Mouse (Mus musculus) gastrocnemius, postnatal 4 days (tissue): Measurements from ENCODE around the gene Mpp3. TPM values are rescaled to one million over a fixed set of nuclear protein-coding genes. Genes with fewer than 3 reads are reported as not detected.

ENCODE experiments used
- DNase-seq, 2 experiments: peaks; one replicate each; pipeline ENCODE4 v3.0.0; 2021 to 2022; ENCODE audit warnings: low spot score in 2 of 2, mixed read lengths in 2 of 2
- total RNA-seq, 2 experiments: library from RNA; stranded (reverse); gene quantifications; 2 replicates each; pipeline ENCODE4 v1.2.3; 2021

Mpp3 gene
- total RNA-seq, 2 experiments from 2014 or later, result 55.8 to 95.9 TPM

GRCm38 (mm10) chr11:102040138-102040524 lies 11.9 kb upstream of the Mpp3 start:
- DNase-seq, result peak; percentile 84 to 88

- DNase-seq, result no peak
Observed at GRCm38 (mm10) chr11:102039487-102040137, 11.4 kb upstream of the Mpp3 start.

- DNase-seq, result no peak
Observed at GRCm38 (mm10) chr11:102037789-102038188, 9.5 kb upstream of the Mpp3 start.

GRCm38 (mm10) chr11:102036336-102036735 lies 8.1 kb upstream of the Mpp3 start:
- DNase-seq, result no peak

GRCm38 (mm10) chr11:102035456-102035960 lies 7.2 kb upstream of the Mpp3 start:
- no peak for DNase-seq

GRCm38 (mm10) chr11:102034887-102035286 lies 6.6 kb upstream of the Mpp3 start:
- DNase-seq, result no peak

- DNase-seq, result no peak
Observed at GRCm38 (mm10) chr11:102033055-102033591, 4.9 kb upstream of the Mpp3 start.

GRCm38 (mm10) chr11:102031149-102031548 lies 2.9 kb upstream of the Mpp3 start:
- no peak for DNase-seq

- DNase-seq, result no peak
Observed at GRCm38 (mm10) chr11:102029966-102030365, 1.7 kb upstream of the Mpp3 start.

GRCm38 (mm10) chr11:102029304-102029703 lies 1.0 kb upstream of the Mpp3 start:
- no peak for DNase-seq

GRCm38 (mm10) chr11:102027361-102028017 lies 772 bp downstream of the Mpp3 start:
- no peak for DNase-seq

GRCm38 (mm10) chr11:102026694-102027360 lies 1.4 kb downstream of the Mpp3 start:
- peak; percentile 48 to 70 for DNase-seq

- DNase-seq, result peak in 1 of 2 experiments; percentile 29
Observed at GRCm38 (mm10) chr11:102025991-102026660, 2.1 kb downstream of the Mpp3 start.

GRCm38 (mm10) chr11:102025354-102025753 lies 2.9 kb downstream of the Mpp3 start:
- no peak for DNase-seq

- DNase-seq, result no peak
Observed at GRCm38 (mm10) chr11:102024875-102025274, 3.4 kb downstream of the Mpp3 start.

GRCm38 (mm10) chr11:102024084-102024758 lies 4.0 kb downstream of the Mpp3 start:
- DNase-seq, result no peak

- DNase-seq, result no peak
Observed at GRCm38 (mm10) chr11:102023406-102023805, 4.9 kb downstream of the Mpp3 start.

- no peak for DNase-seq
Observed at GRCm38 (mm10) chr11:102021196-102021595, 7.1 kb downstream of the Mpp3 start.

GRCm38 (mm10) chr11:102019736-102020135 lies 8.5 kb downstream of the Mpp3 start:
- DNase-seq, result no peak

GRCm38 (mm10) chr11:102016136-102016535 lies 12.1 kb downstream of the Mpp3 start:
- DNase-seq, result no peak

GRCm38 (mm10) chr11:102015472-102015871 lies 12.8 kb downstream of the Mpp3 start:
- DNase-seq, result no peak
